Mouse (Mus musculus): Measurements from ENCODE around the gene Cracr2a. TPM values are rescaled to one million over a fixed set of nuclear protein-coding genes. Genes with fewer than 3 reads are reported as not detected.

Cracr2a gene
- polyA plus RNA-seq, 2 experiments, result 0.35 to 0.51 TPM

DNA sequence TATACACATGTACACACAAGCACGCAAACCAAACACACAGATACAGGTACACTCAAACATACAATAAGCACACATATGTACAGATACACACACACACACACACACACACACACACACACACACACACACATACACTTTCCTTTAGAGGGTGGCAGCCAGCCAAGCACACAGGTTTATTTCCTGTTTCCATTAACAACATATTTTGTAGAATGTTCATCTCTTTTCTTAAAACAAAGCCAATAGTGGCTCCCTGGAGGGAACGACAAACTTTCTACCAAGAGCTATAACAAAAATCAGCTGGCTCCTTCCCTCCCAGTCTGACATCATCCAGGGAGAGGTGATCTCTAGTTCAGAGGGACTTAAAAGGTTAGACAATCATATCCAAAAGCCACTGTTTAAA, 73.7 kb downstream of the Cracr2a start:
- H3K4me2 ChIP-seq (ENCODE audit: low read depth), result no peak overlapping the region
- H3K4me1 ChIP-seq (replicated peaks; ENCODE audit: control insufficient read depth in 2 of 2, insufficient read depth in 2 of 2, low read length in 1 of 2), result no peaks in the 10 kb centered on the region
- H3K9me3 ChIP-seq (ENCODE audit: control insufficient read depth, low read length), result no peaks in the 10 kb centered on the region
- ATAC-seq (ENCODE audit: insufficient read depth) (no peak), DNase-seq (ENCODE audit: low read depth in 3 of 3, low spot score in 3 of 3) (no peak)
- no peaks in the 10 kb centered on the region for H3K27me3 ChIP-seq (ENCODE audit: control insufficient read depth, insufficient read depth, low read length)
- TF ChIP-seq CTCF (IDR thresholded peaks at IDR 0.05; ENCODE audit: low read depth) (no peak), EP300 (IDR thresholded peaks at IDR 0.05; ENCODE audit: low read depth) (no peak)
- H3K27ac ChIP-seq, result no peak overlapping the region
- H3K9ac ChIP-seq (replicated peaks), result no peak overlapping the region
- no peak overlapping the region for H3K4me3 ChIP-seq (ENCODE audit: insufficient read depth in 1 of 2, low read depth in 2 of 2, low read length in 2 of 2)
- no peaks in the 10 kb centered on the region for H3K36me3 ChIP-seq (replicated peaks; ENCODE audit: control insufficient read depth, insufficient read depth, low read depth)
- 77% methylated on average over 2 of the region's 2 CpGs for WGBS (ENCODE audit: insufficient replicate concordance)

- no peak for TF ChIP-seq CTCF (IDR thresholded peaks at IDR 0.05; ENCODE audit: low read depth)
- TF ChIP-seq EP300 (IDR thresholded peaks at IDR 0.05; ENCODE audit: low read depth), result no peak
- Histone ChIP-seq H3K27ac (no peak overlapping the region), H3K4me3 (ENCODE audit: insufficient read depth in 1 of 2, low read depth in 2 of 2, low read length in 2 of 2) (no peak overlapping the region), H3K9me3 (ENCODE audit: control insufficient read depth, low read length) (no peaks in the 10 kb centered on the region), H3K27me3 (ENCODE audit: control insufficient read depth, insufficient read depth, low read length) (no peaks in the 10 kb centered on the region), H3K4me2 (ENCODE audit: low read depth) (no peak overlapping the region), H3K4me1 (replicated peaks; ENCODE audit: control insufficient read depth in 2 of 2, insufficient read depth in 2 of 2, low read length in 1 of 2) (no peaks in the 10 kb centered on the region), H3K36me3 (replicated peaks; ENCODE audit: control insufficient read depth, insufficient read depth, low read depth) (no peaks in the 10 kb centered on the region), H3K9ac (replicated peaks) (no peak overlapping the region)
- 70% methylated on average over 9 of the region's 9 CpGs for WGBS (ENCODE audit: insufficient replicate concordance)
- DNase-seq (ENCODE audit: low read depth in 3 of 3, low spot score in 3 of 3), result no peak
- no peak for ATAC-seq (ENCODE audit: insufficient read depth)
Measured at GRCm38 (mm10) chr6:127635462-127636189, 74.5 kb downstream of the Cracr2a start.

DNA sequence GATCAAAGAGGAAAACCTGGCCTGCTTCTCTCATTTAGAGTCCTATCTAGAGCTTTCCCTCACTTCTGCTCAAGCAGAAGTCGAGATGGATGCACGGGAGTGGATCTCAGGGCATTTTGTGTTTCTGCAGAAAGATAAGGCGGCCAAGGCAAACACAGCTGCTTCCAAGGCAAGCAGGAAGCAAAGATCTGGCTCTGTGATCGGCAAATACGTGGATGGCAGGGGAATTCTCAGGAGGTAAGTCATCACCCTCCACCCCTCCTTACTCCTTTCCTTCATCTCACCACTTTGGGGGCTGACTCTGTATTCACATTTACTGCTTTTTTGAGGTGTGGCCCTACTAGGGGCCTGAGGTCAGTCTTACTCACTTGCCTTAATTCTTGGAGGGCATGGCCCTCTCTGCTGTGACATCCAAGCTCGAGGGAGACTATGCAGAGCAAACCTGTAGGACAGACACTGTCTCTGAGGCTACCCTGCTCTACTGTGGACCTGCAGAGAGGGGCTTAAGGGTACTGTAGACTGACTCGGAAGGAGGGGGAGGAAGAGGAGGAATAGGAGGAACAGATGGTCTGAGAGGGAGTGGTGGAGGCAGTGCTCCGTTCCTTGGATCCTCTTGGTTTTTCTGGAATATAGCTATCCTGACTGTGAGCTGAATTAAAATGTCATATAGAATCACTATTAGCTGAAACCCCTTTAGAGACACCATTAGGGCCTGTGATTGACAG, 80.1 kb downstream of the Cracr2a start:
- TF ChIP-seq EP300 (IDR thresholded peaks at IDR 0.05; ENCODE audit: low read depth) (no peak), CTCF (IDR thresholded peaks at IDR 0.05; ENCODE audit: low read depth) (no peak)
- Histone ChIP-seq H3K36me3 (replicated peaks; ENCODE audit: control insufficient read depth, insufficient read depth, low read depth) (no peaks in the 10 kb centered on the region), H3K9ac (replicated peaks) (no peak overlapping the region), H3K4me3 (ENCODE audit: insufficient read depth in 1 of 2, low read depth in 2 of 2, low read length in 2 of 2) (no peak overlapping the region), H3K27me3 (ENCODE audit: control insufficient read depth, insufficient read depth, low read length) (no peaks in the 10 kb centered on the region), H3K27ac (no peak overlapping the region), H3K4me2 (ENCODE audit: low read depth) (no peak overlapping the region), H3K9me3 (ENCODE audit: control insufficient read depth, low read length) (no peaks in the 10 kb centered on the region), H3K4me1 (replicated peaks; ENCODE audit: control insufficient read depth in 2 of 2, insufficient read depth in 2 of 2, low read length in 1 of 2) (no peaks in the 10 kb centered on the region)
- no peak for DNase-seq (ENCODE audit: low read depth in 3 of 3, low spot score in 3 of 3)
- ATAC-seq (ENCODE audit: insufficient read depth), result no peak
- 50% methylated on average over 8 of the region's 8 CpGs for WGBS (ENCODE audit: insufficient replicate concordance)

- H3K27ac ChIP-seq, result no peak overlapping the region
- no peak overlapping the region for H3K4me2 ChIP-seq (ENCODE audit: low read depth)
- no peak for ATAC-seq (ENCODE audit: insufficient read depth)
- H3K27me3 ChIP-seq (ENCODE audit: control insufficient read depth, insufficient read depth, low read length), result no peaks in the 10 kb centered on the region
- no peak overlapping the region for H3K9ac ChIP-seq (replicated peaks)
- 61% methylated on average over 4 of the region's 4 CpGs for WGBS (ENCODE audit: insufficient replicate concordance)
- no peaks in the 10 kb centered on the region for H3K36me3 ChIP-seq (replicated peaks; ENCODE audit: control insufficient read depth, insufficient read depth, low read depth)
- H3K9me3 ChIP-seq (ENCODE audit: control insufficient read depth, low read length), result no peaks in the 10 kb centered on the region
- no peak overlapping the region for H3K4me3 ChIP-seq (ENCODE audit: insufficient read depth in 1 of 2, low read depth in 2 of 2, low read length in 2 of 2)
- H3K4me1 ChIP-seq (replicated peaks; ENCODE audit: control insufficient read depth in 2 of 2, insufficient read depth in 2 of 2, low read length in 1 of 2), result no peaks in the 10 kb centered on the region
- no peak for DNase-seq (ENCODE audit: low read depth in 3 of 3, low spot score in 3 of 3)
- TF ChIP-seq CTCF (IDR thresholded peaks at IDR 0.05; ENCODE audit: low read depth) (no peak), EP300 (IDR thresholded peaks at IDR 0.05; ENCODE audit: low read depth) (no peak)
Measured at GRCm38 (mm10) chr6:127655988-127656387, 94.8 kb downstream of the Cracr2a start.

GRCm38 (mm10) chr6:127657152-127657551, 96.0 kb downstream of the Cracr2a start:
- Histone ChIP-seq H3K9ac (replicated peaks) (no peak overlapping the region), H3K27ac (no peak overlapping the region), H3K36me3 (replicated peaks; ENCODE audit: control insufficient read depth, insufficient read depth, low read depth) (no peaks in the 10 kb centered on the region), H3K4me2 (ENCODE audit: low read depth) (no peak overlapping the region), H3K4me3 (ENCODE audit: insufficient read depth in 1 of 2, low read depth in 2 of 2, low read length in 2 of 2) (no peak overlapping the region), H3K9me3 (ENCODE audit: control insufficient read depth, low read length) (no peaks in the 10 kb centered on the region), H3K27me3 (ENCODE audit: control insufficient read depth, insufficient read depth, low read length) (no peaks in the 10 kb centered on the region), H3K4me1 (replicated peaks; ENCODE audit: control insufficient read depth in 2 of 2, insufficient read depth in 2 of 2, low read length in 1 of 2) (no peaks in the 10 kb centered on the region)
- WGBS (ENCODE audit: insufficient replicate concordance), result 73% methylated on average over 11 of the region's 11 CpGs
- no peak for DNase-seq (ENCODE audit: low read depth in 3 of 3, low spot score in 3 of 3)
- no peak for ATAC-seq (ENCODE audit: insufficient read depth)
- TF ChIP-seq EP300 (IDR thresholded peaks at IDR 0.05; ENCODE audit: low read depth), result no peak
- no peak for TF ChIP-seq CTCF (IDR thresholded peaks at IDR 0.05; ENCODE audit: low read depth)

Measured in liver, embryonic 14.5 days (tissue).